Comparison of ENCODE assay signal across 10 mouse cellular contexts in the genomic region with DNA sequence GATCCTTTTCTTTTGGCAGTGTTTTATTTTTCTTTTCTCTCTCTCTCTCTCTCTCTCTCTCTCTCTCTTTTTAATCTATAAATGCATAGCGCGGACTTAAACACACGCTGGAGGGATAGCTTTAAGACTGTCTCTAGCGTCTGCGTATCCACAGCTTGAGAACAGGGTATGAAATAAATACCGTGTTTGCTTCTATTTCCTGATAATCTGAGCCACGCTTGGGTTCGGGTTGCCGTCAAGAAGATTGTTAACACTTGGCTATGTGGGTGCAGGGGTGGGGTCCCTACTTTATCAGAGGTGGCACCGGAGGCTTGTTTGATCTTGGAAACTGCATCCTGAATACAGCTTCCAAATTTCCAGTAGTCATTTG. TPM values are rescaled to one million over a fixed set of nuclear protein-coding genes. Genes with fewer than 3 reads are reported as not detected.
DNase-seq lines count a peak whose midpoint lies in the region; ATAC-seq and TF ChIP-seq lines count a peak whose summit lies in the region.
"Had no signal": no experiment of that assay in that cellular context is flagged by ENCODE, and none has a peak within 500 bp of the region (broad histone marks: within the 10 kb centered on the region; RNA-seq: fewer than 3 reads in every experiment).

No protein-coding gene starts in this region.

- no peak for TF ChIP-seq CTCF in cerebellum, adult 2 months (IDR thresholded peaks at IDR 0.05; ENCODE audit: borderline replicate concordance, insufficient read depth, low read depth, low read length)
- TF ChIP-seq CTCF in intestine, postnatal 0 days (IDR thresholded peaks at IDR 0.05; ENCODE audit: low read depth): no peak

- H3K36me3 ChIP-seq in liver, embryonic 11.5 days (ENCODE audit: control insufficient read depth, insufficient read depth, low read length): no peaks in the 10 kb centered on the region
- H3K36me3 ChIP-seq in intestine, postnatal 0 days (ENCODE audit: control insufficient read depth, insufficient read depth): no peaks in the 10 kb centered on the region

- no peak for ATAC-seq in liver, embryonic 11.5 days (replicated peaks; ENCODE audit: low FRiP score)
- no peak for ATAC-seq in intestine, postnatal 0 days
- no peak for ATAC-seq in megakaryocyte-erythroid progenitor cell, adult 5-6 weeks (replicated peaks; ENCODE audit: low FRiP score, low TSS enrichment, poor library complexity, severe bottlenecking)
- ATAC-seq: activated CD4-positive, CD25-positive, alpha-beta regulatory T cell, adult 4 months had no signal

- H3K9ac ChIP-seq in liver, embryonic 11.5 days (ENCODE audit: low read depth, low read length): no peak overlapping the region
- no peak overlapping the region for H3K9ac ChIP-seq in intestine, postnatal 0 days (ENCODE audit: low read depth, low read length)

- peak in 1 of 2 experiments; percentile 4 for DNase-seq in cerebellum, adult 2 months
- DNase-seq in cerebellum, adult 18-20 months: no peak
- DNase-seq in liver, embryonic 11.5 days (ENCODE audit: low spot score): no peak
- no peak for DNase-seq in liver
- DNase-seq in right cerebral cortex, postnatal 10 days (ENCODE audit: low spot score in 2 of 2): peak; percentile 32 to 36
- no peak for DNase-seq in lung, postnatal 14 days

- H3K27me3 ChIP-seq in cerebellum, adult 2 months (ENCODE audit: control insufficient read depth, insufficient read depth, low read length): no peaks in the 10 kb centered on the region
- no peaks in the 10 kb centered on the region for H3K27me3 ChIP-seq in liver, embryonic 11.5 days (replicated peaks; ENCODE audit: control insufficient read depth, insufficient read depth, low read length)
- no peaks in the 10 kb centered on the region for H3K27me3 ChIP-seq in intestine, postnatal 0 days (replicated peaks; ENCODE audit: control insufficient read depth, insufficient read depth, low read length)

- no peaks in the 10 kb centered on the region for H3K4me1 ChIP-seq in cerebellum, adult 2 months (ENCODE audit: control insufficient read depth, insufficient read depth, low read length)
- no peaks in the 10 kb centered on the region for H3K4me1 ChIP-seq in liver, embryonic 11.5 days (replicated peaks; ENCODE audit: control insufficient read depth, insufficient read depth, low read length)
- no peaks in the 10 kb centered on the region for H3K4me1 ChIP-seq in intestine, postnatal 0 days (replicated peaks; ENCODE audit: control insufficient read depth, insufficient read depth, low read length)

- peak overlapping the region; percentile 87 for H3K4me3 ChIP-seq in cerebellum, adult 2 months (replicated peaks; ENCODE audit: insufficient read depth, low read depth, low read length)
- H3K4me3 ChIP-seq in liver, embryonic 11.5 days (ENCODE audit: low read depth, low read length): no peak overlapping the region; the same call in 1 of the 2 replicates
- peak overlapping the region; percentile 7; the same call in 1 of the 2 replicates for H3K4me3 ChIP-seq in intestine, postnatal 0 days (ENCODE audit: low read depth, low read length)

- 1% methylated on average over 10 of the region's 10 CpGs for WGBS in cerebellum, adult 2 months
- 28% methylated on average over 10 of the region's 10 CpGs for whole genome bisulfite sequencing in liver, embryonic 11.5 days
- 14% methylated on average over 10 of the region's 10 CpGs for WGBS in intestine, postnatal 0 days

- no peak overlapping the region for H3K27ac ChIP-seq in cerebellum, adult 2 months (ENCODE audit: insufficient read depth, low read length)
- no peak overlapping the region for H3K27ac ChIP-seq in liver, embryonic 11.5 days (ENCODE audit: low read depth, low read length)
- no peak overlapping the region for H3K27ac ChIP-seq in intestine, postnatal 0 days (ENCODE audit: low read depth, low read length)

- TF ChIP-seq POLR2A in cerebellum, adult 2 months (IDR thresholded peaks at IDR 0.05; ENCODE audit: borderline replicate concordance, insufficient read depth, low read length): no peak

- no peaks in the 10 kb centered on the region for H3K9me3 ChIP-seq in liver, embryonic 11.5 days (ENCODE audit: control insufficient read depth, low read length)
- H3K9me3 ChIP-seq in intestine, postnatal 0 days (ENCODE audit: control insufficient read depth): no peaks in the 10 kb centered on the region

- peak overlapping the region; percentile 58 for H3K4me2 ChIP-seq in liver, embryonic 11.5 days
- peak overlapping the region; percentile 46 for H3K4me2 ChIP-seq in intestine, postnatal 0 days (replicated peaks; ENCODE audit: low read depth)

RNA-seq across cellular contexts. Expression of a gene that starts 1.2 kb away (rescaled TPM):
- 7.7 and 9.0 TPM in 2 replicates for polyA plus RNA-seq in cerebellum, adult 2 months (2012; rRNA removed)
- 0.19 and 0.71 TPM in 2 replicates for polyA plus RNA-seq in liver, embryonic 11.5 days (2014; fragmentation: Nextera tagmentation; extraction: Ambion mirVana)
- polyA plus RNA-seq in intestine, postnatal 0 days (2015; fragmentation: Nextera tagmentation; extraction: Ambion mirVana): 0.30 and 0.51 TPM in 2 replicates
- total RNA-seq in megakaryocyte-erythroid progenitor cell, adult 5-6 weeks (2014; fragmentation: Nextera tagmentation): not detected in 2 replicates
- total RNA-seq in megakaryocyte-erythroid progenitor cell, adult 5-6 weeks (2017): not detected in 2 replicates
- total RNA-seq: neutrophil, adult 5-6 weeks had no signal
- polyA plus RNA-seq: activated CD4-positive, CD25-positive, alpha-beta regulatory T cell, adult 4 months had no signal

Comparison
In these comparisons a context has a peak if more than half of its experiments do, and no peak if none do; other contexts are left out.
1. DNase-seq: peak in right cerebral cortex, postnatal 10 days (2 of 2); none in cerebellum, adult 18-20 months (0 of 2), liver, embryonic 11.5 days (single experiment), liver (single experiment) and lung, postnatal 14 days (single experiment).